Mouse (Mus musculus): ENCODE measurements at regions not wholly inside any gene's neighbourhood (a gene's known extent, or its start where the extent isn't known, plus 50 kb on each side); places are given as distances from the start of the nearest gene placed in this dataset.

DNA sequence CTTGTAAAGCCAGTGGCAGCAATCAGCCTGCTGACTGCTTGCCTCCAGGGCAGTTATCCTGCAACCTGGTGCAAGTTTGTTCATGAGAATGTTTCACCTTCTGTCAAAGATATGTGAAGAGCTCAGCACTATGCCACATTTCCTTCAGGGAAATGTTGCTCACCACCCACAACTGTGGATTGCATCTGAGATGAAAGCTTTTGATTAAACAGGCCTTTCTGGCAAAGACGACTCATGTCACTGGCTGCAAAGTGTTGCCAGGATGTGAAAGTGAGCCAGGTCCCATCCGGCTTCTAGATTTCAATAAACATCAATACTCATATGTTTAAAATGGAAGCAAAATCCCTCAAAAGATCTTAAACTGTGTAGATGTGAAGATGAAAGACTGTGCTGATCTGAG lies 2121.0 kb downstream of the Gm37988 start:
- no peak for DNase-seq (ENCODE audit: low spot score in 2 of 2)

DNA sequence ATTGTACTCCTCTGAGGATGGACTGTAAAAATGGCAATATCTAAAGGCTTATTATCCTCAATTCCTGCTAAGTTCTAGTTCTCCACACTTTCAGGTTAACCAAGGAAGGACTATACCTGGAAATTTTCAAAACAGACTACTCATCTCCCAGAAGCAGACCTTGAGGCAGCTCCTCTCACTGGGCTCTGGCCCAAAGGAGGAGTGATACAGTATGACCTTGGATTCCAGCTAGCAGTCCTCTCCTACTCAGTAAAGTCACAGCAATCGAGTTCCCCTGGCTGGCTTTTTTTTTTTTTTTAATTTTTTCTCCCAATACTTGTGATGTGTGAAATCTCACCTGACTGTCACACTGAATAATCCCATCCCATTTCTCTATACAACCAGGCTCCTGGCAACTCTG lies 2124.2 kb downstream of the Gm37988 start:
- DNase-seq (ENCODE audit: low spot score in 2 of 2): no peak

DNA sequence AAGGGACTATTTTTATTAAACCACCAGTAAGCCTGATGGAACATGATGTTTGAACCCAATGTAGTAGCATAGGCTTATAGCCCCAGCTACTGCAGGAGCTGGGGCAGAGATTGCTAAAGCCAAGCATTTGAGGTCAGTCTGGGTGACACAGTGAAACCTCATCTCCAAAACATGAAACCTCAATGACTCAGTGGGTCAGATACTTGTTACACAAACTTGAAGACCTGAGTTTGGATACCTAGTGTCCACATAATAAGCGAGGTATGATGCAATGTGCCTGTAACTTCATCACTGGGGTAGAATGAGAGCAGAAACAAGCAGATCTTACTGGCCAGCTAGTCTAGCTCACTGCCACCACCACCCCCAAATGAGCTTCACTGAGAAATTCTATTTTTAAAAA lies 2162.1 kb downstream of the Gm37988 start:
- DNase-seq (ENCODE audit: low spot score in 2 of 2): no peak

DNA sequence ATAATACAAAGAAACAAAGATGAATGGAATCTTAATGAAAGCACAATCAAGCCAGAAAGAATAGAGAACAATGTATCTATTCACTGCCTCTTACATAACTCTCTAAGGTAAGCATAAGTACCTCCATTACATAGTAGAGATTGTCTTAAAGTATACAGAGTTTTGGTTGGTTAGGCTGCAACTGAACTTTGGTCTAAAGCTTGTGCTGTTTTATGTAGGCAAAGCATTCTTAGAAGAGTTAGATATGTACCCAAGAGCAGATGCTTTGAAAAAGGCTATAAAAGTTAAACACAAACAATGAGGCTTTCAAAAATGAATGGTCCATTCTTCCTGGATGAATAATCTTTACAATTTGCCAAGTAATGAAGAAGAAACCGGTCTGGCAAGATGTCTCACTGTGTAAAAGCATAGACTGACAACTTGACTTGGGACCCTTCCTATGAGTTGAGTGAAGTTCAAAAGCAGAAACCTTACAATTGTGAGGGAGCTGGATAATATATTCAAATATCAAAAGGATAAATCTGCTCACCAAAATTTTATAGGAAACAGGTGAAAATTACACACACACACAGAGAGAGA lies 2166.1 kb downstream of the Gm37988 start:
- DNase-seq (ENCODE audit: low spot score in 2 of 2): no peak

DNA sequence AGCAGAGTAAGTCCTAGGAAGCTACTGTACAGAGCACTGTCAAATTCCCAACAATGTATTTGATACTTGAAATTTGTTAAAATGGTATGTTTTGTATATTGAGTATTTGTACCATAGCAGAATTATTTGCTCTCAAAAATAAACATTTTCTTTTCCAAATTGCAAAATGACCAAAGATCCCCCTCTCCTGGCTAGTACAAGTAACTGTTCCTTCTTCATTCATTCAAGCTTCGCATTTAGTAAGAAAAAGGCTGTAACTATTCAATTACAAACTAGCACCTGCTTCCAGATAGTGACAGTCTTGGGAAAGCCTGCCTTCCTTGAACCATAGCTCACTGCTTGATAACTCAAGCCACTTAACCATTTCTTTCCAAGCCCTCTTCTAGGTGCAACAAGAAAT lies 2171.9 kb downstream of the Gm37988 start:
- DNase-seq (ENCODE audit: low spot score in 2 of 2): no peak

DNA sequence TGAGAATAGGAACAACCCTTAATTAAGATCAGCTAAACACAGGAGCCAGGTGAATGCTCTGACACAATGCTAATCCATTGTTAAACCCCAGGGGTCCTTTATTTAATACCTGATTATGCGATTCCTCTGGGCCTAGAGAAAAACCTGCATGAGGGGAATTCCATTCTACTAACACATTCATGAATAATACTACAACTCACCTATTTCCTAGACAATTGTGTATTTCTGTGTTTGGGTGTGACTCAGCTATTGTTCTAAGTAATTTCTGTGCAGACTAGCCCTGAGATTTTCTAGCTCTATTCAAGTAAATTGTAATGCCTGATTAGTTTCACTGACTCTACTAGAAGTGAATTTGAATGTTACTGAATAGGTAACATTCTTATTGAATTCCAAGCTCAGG lies 2176.5 kb downstream of the Gm37988 start:
- DNase-seq (ENCODE audit: low spot score in 2 of 2): no peak

DNA sequence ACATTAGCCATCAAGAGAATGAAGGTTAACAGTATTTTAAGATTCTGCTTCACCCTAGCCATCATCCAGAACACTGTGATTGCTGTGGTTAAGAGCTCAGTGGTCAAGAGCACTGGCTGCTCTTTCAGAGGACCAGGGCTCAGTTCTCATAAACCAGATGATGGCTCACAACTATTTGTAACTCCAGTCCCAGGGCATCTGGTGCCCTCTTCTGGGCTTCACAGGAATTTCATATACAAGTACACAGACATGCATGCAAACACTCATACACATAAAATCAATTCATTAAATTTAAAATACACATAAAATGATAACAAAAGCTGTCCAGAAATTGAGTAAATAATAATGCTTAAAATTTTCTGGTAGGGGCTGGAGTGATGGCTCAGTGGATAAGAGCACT lies 2189.9 kb downstream of the Gm37988 start:
- no peak for DNase-seq (ENCODE audit: low spot score in 2 of 2)

DNA sequence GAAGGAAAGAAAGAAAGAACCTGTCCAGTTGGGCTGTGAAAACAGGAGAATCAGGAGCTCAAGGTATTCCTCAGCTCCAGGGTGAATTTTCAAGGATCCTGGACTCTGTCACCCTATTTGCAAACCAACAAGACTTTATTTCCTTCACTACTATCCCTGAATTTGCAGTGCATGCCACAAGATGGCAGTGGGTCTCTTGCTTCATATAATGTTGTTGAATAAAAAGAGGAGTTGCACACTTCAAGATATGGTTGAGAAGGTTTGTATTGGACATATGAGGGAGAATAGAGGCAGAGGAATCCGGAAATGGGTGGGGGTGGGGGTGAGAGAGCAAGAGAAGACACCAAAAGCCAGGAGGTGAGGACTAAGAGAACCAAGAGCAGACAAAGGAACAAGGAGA lies 2202.5 kb downstream of the Gm37988 start:
- DNase-seq (ENCODE audit: low spot score in 2 of 2): peak; percentile 1 to 65
